Mouse (Mus musculus): ENCODE measurements around the gene Sh3pxd2a. TPM values are rescaled to one million over a fixed set of nuclear protein-coding genes. Genes with fewer than 3 reads are reported as not detected.

Gene Sh3pxd2a
- 10 to 100 TPM; 37.8 to 46.3 TPM for total RNA-seq (2021)
- long read RNA-seq, experiment 1, partial matches to known transcripts: 0 of 21 reads
- long read RNA-seq, experiment 1, other reads (novel, unspliced or antisense): 21 of 21 reads
- long read RNA-seq, experiment 2, partial matches to known transcripts: 0 of 8 reads
- long read RNA-seq, experiment 2, other reads (novel, unspliced or antisense): 8 of 8 reads

DNA sequence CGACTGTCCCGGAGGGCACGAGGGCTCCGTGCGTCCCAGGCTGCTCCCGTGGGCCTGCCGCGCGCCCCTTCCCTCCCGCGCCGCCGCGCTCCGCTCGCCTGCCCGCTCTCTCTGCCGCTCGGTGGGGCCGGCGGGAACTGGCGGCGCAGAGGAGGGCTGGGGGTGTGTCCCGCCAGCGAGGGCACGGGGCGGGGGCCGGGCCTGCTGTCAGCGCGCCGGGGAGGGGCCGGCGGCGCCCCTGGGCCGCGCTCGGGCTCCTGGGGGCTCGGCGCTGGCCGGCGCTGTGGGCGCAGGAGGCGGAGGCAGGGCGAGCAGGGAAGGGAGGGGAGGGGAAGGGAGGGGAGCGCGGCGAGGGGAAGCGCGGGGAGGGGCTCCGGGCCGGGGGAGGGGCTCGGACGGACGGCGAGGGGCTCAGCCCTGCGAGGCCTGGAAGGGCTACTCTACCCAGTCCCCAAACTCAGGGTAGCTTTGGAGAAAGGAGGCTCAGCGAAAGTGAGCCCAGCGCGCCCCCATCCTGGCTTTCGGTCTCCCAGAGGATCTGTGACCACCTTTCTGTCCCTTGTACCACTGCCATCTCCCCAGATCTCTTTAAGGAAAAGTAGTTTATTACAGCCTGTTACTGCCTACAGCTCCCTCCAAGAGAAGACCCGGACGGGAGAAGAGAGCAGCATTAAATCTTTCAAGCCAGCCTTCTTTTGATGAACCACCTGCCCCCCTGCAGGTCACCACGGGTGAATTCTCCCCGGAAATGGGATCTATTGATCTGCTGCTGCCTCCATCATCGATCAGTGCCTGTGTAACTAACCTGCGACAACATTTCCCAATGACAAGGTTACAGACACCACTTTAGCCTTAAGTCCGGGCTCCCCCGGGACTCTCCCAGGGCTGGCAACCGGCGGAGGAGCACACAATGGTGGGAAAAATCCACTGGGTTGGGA is at the start of gene Sh3pxd2a:
Sh3pxd2a (minus strand) TSS at position 98 of the 938 bp plus-strand sequence.
- peak; percentile 75 for DNase-seq

DNA sequence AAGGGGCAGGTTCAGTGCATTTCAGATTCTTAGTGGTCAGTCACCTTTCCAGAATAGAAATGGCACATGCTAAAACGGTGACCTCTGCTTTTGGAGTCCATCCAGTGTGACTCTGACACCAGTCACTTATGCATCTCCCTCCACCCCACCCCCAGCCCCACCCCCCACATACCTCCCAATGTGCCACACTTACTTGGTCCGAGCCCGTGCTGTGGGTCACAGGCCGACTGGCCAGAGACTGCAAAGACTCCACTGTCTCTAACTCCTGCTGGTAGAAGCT is 49.4 kb upstream of the Sh3pxd2a start:
- no peak for DNase-seq

DNA sequence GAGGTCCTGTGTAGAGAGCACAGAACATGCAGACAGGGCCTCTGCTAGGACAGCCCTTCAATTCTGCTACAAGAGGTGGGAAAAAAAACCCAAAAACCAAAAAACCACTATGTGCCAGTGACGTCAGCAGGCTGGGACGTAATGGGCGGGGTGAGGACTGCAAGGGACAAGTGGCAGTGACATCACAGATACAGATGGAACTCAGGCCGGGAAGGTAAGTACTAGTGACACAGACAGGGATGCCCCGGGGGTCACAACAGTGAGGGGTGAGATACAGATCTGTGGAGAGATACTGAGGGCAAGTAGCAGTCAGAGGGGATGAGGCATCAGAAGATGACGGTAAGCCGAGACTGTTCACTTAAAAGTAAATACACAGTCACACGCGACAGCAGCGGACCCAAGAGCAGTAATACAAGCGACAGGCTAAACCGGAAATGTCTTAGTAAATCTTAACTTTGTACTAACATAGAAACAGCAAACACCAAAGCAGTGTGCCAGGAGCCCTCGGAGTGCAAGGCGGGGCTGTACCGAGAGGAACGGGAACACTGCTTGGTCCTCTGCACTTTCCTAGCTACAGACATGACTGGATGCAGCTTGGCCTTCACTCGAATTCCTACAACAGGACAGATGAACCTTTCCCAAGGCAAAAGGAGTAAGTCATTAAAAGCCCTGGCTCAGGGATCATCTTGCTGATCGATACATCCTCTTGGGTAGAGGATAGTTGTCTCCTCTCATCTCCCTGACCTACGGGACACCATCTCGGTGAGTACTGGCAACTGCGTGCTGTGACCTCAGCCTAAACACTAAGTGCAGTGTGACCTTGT is 48.8 kb upstream of the Sh3pxd2a start:
- DNase-seq: no peak

DNA sequence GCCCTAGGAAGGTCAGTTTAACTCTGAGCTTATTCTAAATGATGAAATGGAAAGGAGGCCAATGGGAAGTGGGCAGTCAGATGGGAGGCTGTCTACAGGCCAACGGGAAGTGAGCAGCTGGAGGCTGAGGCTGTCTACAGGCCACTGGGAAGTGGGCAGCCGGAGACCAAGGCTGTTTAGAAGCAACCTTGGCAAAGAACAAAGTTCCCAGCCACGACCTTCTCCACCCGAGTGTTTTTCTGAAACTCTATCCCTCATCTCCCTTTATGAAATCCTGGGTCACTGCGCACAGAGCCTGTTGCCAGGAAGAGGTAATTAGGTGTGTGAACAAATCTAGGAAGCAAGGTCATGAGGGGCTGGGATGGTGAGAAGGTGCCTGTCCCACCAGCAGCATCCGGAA is 47.8 kb upstream of the Sh3pxd2a start:
- no peak for DNase-seq

DNA sequence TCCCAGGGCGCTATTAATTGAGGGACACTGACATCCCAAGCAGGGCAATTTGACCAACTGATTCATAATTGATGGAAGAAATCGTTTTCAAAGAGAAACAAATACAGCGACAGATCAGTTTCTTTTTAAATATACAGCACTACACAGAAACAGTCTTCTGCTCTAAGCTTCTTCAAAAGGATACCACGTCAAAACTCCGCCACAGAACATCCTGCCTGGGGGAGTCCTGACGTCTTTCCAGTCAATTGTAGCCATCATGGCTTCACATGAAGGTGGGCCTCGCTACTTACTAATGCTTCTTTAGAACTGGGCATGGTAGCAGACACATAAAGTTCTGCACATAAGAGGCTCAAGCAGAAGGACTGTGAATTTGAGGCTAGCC is 47.1 kb upstream of the Sh3pxd2a start:
- no peak for DNase-seq

DNA sequence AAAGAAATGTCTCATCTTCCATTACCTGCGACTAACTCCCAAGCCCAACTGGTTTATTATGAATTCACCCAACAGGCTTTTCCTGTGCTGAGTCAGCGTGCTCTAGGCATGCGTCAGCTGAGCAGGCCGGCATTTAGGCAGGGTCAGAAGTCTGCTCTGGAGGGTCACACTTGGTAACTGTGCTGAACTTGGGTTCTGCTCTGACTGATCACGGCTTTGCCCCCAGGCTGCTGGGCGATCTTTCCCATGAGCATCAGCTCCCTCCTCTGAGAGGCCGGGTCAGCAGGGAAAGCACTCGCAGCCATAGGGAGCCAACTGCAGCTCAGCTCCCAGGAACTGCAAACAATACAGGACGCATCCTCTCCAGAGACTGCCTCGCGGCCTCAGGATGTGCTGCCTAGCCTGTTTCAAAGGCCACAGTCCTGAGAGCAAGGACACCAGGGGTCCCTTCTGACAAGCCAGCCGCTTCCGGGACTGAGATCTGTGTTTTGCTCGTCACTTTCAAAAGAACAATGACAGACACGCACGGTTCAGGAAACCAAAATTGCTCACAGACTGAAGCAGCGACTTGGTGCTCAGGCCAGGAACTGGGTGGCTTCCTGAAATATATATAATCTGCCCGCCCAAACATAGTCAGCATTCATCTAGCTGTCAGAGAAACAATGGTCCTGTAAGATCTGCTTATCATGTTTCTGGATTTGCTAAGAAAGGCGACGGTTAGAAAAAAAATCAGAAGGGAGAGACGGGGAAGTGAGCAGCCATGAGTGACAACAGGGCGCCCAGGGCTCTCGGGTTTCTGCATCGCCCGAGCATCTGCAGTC is 46.5 kb upstream of the Sh3pxd2a start:
- no peak for DNase-seq

DNA sequence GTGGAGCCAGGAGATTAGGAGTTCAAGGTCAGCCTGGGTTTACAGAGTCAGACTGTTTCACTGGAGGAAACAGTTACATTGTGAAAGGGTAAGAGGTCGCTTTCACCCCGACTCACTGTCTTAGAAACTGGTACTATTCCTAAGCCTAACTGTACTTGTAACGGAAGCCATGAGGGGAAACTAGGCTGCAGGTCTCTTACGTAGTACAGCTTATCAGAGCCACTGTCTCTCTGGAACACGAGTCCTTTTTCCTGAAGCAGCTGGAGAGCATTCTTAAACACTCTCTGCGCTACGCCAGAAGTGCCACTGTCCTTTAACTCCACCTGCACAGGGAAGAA is 45.9 kb upstream of the Sh3pxd2a start:
- no peak for DNase-seq

DNA sequence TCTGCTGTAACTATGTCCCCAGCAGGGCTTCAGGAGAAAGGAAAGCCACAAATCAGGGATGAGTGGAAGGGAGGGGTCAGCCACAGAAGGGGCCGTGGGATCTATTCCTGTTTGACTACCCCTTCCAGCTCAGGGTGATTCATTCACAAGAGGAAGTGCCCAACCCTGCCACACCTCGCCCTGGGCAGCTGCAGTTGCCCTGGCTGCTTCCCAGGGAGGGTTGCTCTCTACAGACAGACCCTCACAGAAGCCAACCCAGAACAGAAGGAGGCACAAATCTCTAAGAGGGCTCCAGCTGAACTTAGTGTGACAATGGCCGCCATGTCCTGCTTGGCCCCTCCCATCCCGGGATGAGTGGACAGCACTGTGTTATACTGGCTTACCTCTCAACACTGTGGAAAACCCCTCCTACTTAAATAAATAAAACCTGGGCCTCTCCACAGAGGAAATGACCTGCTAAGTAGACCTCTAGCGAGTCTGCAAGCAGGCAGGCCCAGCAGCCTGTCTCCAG is 44.6 kb upstream of the Sh3pxd2a start:
- DNase-seq: no peak

DNA sequence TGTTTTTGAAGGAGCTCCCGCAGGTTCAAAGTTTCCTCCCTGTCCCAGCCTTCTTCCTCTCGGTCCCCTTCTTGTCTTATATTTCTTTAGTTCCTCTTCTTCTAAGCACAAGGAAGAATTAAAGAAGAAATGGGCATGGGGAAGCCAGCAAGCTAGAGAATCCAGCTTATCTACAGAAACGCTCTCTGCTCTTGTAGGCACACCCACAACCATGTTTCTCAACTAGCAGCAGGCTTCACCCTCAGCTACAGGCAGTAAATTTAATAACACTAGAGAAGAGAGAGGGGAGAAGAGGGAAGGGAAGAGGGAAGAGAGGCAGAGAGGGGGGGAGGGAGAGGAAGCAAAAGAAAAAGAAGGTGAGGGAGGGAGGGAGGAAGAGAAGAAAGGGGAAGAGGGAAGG is 44.0 kb upstream of the Sh3pxd2a start:
- no peak for DNase-seq

DNA sequence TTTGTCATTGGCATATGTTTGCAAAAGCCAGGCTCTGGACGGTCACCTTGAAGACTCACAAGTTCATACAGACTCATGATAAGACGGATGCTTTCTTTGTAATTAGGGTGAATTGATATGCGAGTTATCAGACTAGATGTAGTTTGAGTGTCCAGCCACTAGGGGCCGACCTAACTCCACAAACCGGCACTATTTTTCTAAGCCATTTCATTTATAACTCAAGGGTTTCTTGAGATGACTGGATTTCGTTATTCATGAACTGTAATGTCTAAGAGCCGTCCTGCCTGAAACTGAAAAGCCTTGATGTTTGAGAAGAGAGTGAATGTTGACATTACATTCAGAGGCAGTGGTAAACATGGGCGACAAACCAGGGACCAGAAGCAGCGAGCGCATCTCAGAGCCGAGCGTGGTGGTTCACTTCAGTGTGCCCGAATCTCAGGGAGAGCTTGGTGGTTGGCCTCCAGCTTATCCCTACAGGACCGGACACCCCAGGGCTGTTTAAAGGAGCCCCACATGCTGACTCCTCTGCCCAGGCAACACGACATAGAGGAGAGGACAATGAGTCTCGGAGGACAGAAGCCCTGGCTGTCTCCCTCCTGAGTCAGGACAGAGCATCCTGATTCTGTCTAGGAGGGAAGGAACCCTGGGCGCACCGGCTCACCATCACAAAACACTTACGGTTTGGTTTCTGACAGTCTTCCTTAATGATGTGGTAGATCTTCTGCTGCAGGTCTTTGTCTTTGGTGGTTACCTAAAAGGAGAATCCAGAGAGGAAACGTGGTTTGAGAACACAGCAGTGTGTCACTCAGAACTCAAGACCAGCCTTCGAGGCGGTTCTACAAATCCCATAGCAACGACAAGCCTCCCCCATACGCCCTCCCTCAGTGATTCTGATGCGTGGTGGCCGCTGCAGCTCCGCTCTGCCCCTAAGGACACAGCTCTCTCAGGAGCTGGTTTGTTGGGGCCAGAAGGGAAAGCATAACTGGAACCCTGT is 43.2 kb upstream of the Sh3pxd2a start:
- DNase-seq: no peak

DNA sequence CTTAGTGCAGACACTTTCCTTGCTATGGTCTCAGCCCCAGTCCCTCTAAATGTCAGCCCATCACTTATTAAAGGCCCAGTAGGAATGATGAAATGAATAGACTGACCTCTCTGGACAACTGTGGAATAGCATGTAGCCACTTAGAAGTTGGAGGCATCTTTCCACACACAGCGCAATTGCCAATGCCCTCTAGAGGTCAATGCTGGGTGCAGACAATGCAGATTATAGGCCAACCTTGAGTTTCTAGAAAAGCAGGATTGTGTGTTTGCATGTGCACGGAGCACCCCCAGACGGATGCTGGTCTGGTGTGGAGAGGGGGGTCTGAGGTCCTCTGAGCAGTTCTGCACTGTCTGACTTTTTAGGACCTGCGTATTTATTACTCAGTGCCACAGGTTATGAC is 39.4 kb upstream of the Sh3pxd2a start:
- no peak for DNase-seq

DNA sequence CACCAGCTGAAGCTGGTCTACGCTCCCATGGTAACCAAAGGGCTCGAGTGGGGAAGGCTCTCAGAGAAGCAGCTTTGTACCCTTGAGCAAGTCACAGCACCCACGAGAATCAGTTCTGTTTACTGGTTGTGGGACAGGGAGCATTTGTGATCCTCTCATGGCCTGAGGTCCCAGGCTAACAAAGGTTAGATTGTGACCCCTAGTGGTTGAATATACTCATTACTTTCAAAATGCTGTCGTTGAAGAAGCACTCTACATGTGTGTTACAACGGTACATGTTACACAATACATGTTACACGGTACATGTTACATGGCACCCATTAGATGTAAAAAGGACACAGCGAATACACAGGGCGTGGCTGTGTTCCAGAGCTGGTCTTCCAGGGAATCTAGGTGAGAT is 38.4 kb upstream of the Sh3pxd2a start:
- DNase-seq: no peak

DNA sequence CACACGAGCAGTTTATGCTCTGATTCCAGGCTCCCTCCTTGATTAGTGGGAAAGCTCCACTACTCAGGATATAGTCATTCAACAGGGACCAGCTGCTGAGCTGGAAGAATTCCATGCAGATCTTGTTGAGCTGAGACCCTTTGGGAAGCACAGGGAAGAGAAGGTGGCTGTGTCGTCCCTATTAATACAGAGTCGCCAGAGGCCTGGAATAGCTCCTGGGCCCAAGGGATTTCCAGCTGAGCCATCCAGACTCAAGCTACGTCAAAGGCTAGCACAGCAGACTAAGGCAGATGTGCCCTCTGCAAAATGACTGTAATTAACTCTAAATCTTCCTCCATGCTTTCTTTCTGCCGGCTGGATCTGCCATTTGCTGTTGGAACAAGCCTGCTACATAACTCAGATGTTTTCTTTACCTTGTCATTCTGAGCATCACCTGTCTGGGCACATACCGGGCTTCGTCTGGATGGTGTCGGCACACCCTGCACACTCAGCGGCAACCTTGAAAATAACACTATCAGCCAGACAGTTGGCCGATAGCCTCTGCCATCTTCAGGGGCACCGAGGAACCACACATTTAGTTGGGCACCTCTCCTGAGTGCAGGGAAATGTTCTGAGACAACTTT is 36.3 kb upstream of the Sh3pxd2a start:
- no peak for DNase-seq

DNA sequence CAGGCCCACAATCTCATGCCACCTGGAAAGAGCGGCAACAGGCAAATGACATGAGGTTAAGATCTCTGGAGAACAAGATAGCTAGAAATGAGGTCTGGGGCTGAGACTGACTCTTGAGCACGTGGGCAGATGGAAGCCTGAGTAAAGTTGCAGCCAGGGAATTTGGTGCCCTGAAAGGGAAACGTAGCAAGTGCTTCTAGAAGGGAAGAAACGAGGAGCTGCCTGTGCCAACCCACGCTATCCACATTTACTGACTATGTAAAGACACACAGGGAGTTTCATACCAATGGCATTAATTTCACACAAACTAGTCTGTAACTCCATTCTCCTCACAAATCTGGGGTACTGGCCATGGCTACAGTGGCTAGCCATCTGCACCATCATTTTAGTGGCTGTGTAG is 35.6 kb upstream of the Sh3pxd2a start:
- no peak for DNase-seq

DNA sequence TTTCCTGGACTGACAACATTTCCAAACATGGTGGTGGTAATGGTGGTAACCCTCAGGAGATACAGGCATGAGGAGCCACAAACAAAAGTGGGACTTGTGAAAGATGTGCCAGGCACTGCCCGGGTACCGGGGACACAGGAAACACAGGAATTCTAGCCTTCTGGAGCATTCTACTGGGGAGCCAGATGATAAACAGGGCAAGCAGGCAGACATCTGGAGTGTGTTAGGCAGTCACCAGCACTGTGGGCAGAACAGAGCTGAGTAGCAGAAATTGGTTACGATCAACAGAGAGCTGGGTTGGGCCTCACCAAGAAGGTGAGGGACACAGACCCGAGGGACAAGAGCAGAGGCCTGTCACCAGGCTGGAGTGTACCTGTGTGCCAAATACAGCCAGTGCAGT is 34.7 kb upstream of the Sh3pxd2a start:
- DNase-seq: no peak

DNA sequence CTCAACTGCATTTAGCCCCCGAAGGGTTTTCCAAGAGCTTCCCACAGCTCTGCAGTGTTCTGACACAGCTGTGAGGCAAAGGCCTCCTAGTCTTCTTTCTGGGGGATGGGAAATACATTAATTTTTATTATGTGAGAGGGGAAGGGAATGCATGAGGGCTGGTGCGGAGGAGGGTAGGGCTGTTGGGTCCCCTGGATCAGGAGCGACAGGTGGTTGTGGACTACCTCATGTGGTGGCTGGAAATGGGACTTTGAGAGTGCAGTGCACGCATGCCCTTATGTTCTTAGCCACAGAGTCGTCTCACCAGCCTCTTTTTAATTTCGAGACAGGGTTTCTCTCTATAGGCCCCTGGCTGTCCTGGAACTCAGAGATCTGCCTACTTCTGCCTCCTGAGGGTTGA is 33.5 kb upstream of the Sh3pxd2a start:
- DNase-seq: no peak

DNA sequence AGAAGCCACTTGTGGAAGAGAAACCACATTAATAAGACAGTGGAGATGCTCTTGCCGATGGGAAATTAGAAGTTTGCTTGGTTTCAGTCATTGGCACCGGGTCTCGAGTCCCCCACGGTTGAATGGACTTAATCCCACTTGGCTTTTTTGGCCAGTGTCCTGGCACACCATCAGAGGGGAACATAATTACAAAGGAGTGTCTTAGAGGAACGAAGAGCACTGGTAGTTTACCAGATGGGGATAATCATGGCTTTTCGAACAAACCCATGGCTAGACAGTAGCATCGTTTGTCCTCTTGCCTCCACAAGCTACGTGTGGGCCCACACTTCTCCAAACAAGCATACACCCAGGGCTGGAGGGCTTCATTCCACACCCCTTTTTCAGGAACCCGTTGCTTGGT is 33.1 kb upstream of the Sh3pxd2a start:
- no peak for DNase-seq

DNA sequence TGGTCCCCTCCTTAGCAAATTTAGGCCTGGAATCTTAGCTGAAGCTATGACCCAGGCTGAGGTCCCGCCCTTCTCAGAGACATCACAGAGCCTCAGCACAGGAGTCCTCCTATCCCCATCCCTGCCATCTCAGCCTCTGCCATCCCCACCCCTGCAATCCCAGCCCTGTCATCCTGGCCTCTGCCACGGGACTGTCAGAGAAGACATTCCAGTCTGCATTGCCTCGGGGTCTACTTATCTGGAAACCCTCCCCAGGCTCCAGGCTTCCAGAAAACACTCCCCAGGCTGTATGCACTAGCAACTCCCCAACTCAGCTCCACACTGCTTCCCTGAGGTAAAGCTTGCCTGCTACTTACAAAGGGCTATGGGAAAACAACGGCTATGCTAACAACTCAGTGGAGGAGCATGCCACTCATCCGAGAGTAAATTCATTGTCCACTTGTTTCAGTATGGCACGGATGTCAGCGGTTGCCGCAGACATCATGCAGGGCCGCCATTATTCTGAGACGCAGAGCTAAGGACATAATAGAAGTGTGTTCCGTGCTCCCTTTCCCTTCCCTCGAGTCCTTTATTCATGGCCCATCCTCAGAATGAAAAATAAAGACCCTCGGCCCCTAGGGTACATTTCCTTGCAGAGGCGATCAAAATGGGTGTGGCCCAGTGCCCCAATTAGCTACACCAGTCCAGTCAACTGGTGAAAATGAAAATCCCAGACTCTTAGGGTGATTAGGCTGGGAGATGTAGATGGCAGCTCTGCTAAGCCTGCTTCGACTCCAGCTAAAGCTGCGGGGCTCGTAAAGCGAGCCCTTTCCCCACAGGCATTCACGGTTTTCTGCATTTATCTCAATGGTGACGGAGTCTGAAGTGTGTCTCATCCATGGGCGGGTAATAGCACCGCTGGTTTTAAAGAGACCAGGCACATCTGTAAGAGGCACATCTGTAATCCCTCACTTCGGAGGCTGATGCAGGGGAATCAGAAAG is 29.1 kb upstream of the Sh3pxd2a start:
- no peak for DNase-seq

DNA sequence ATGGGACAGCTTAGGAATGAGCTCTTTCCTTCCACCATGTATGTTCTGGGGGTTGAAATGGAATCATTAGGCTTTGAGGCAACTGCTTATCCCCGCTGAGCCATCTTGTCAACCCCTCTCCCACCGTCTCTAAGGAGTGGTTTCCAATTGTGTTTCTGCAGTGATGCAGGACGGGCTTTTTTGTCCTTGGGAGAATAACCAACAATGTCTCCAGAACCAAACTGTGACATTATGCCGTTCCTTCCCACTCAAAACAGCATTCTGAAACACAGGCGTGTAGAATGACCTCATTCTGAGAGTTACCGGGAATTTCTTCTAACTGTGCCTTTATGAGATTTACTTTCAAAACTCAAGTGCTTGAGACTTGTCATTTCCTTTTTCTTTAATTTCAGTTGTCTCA is 28.2 kb upstream of the Sh3pxd2a start:
- DNase-seq: no peak

All from gastrocnemius, postnatal 25 days (tissue).